Mouse (Mus musculus) embryonic facial prominence, embryonic 14.5 days (tissue): ENCODE results near the gene Krtap16-1. TPM values are rescaled to one million over a fixed set of nuclear protein-coding genes. Genes with fewer than 3 reads are reported as not detected.

Experiments used
- ATAC-seq: fragments of 200-750 bp; cut with Nextera tagmentation; 2 replicates; pipeline ENCODE4 v1.8.0; 2017; ENCODE audit warnings: low read depth, moderate number of reproducible peaks, moderate TSS enrichment
- DNase-seq: peaks from one replicate; pipeline ENCODE4 v3.0.0-alpha.2; 2015; ENCODE audit warnings: low spot score
- H3K27ac ChIP-seq: fragments of 300-500 bp; sonication (generic); replicated peaks from 2 replicates; pipeline ENCODE4 v1.5.1; 2014; ENCODE audit warnings: low read depth, mild to moderate bottlenecking, low read length, moderate library complexity
- H3K27me3 ChIP-seq: fragments of 300-500 bp; sonication (generic); replicated peaks from 2 replicates; pipeline ENCODE4 v1.6.1; 2014; ENCODE audit warnings: low read length; ENCODE audit not compliant: control insufficient read depth, insufficient read depth
- H3K36me3 ChIP-seq: fragments of 300-500 bp; sonication (generic); 2 replicates; pipeline ENCODE4 v1.6.1; 2014; ENCODE audit warnings: low read length, mixed read lengths; ENCODE audit not compliant: control insufficient read depth, insufficient read depth
- H3K4me1 ChIP-seq: fragments of 300-500 bp; sonication (generic); 2 replicates; pipeline ENCODE4 v1.6.1; 2014; ENCODE audit warnings: antibody characterized with exemption, low read length; ENCODE audit not compliant: control insufficient read depth, insufficient read depth
- H3K4me2 ChIP-seq: fragments of 300-500 bp; sonication (generic); 2 replicates; pipeline ENCODE4 v1.6.1; 2014; ENCODE audit warnings: low read depth, mild to moderate bottlenecking, low read length, moderate library complexity, mixed read lengths
- H3K4me3 ChIP-seq: fragments of 300-500 bp; sonication (generic); 2 replicates; pipeline ENCODE4 v1.5.1; 2014; ENCODE audit warnings: low read depth, mild to moderate bottlenecking, low read length
- H3K9ac ChIP-seq: fragments of 300-500 bp; sonication (generic); 2 replicates; pipeline ENCODE4 v1.6.1; 2014; ENCODE audit warnings: low read depth, mild to moderate bottlenecking, low read length, moderate library complexity, mixed read lengths
- H3K9me3 ChIP-seq: fragments of 300-500 bp; sonication (generic); 2 replicates; pipeline ENCODE4 v1.6.1; 2016; ENCODE audit warnings: low read length; ENCODE audit not compliant: control insufficient read depth
- WGBS: fragments of 180-500 bp; shearing (Covaris S2); extraction: QIAGEN DNeasy Blood & Tissue Kit; methylation state at CpG from one replicate; pipeline ENCODE4 v1.1.7; 2014; 5-methylcytosine and 5-hydroxymethylcytosine counted together
- polyA plus RNA-seq: library from polyadenylated mRNA; unstranded; fragments of >200 nt; fragmentation: Nextera tagmentation; extraction: Ambion mirVana; gene quantifications from 2 replicates; pipeline ENCODE4 v1.2.1, GENCODE M21; 2014

Gene Krtap16-1
- polyA plus RNA-seq, 1 experiment from 2014 or later: 0.26 TPM

DNA sequence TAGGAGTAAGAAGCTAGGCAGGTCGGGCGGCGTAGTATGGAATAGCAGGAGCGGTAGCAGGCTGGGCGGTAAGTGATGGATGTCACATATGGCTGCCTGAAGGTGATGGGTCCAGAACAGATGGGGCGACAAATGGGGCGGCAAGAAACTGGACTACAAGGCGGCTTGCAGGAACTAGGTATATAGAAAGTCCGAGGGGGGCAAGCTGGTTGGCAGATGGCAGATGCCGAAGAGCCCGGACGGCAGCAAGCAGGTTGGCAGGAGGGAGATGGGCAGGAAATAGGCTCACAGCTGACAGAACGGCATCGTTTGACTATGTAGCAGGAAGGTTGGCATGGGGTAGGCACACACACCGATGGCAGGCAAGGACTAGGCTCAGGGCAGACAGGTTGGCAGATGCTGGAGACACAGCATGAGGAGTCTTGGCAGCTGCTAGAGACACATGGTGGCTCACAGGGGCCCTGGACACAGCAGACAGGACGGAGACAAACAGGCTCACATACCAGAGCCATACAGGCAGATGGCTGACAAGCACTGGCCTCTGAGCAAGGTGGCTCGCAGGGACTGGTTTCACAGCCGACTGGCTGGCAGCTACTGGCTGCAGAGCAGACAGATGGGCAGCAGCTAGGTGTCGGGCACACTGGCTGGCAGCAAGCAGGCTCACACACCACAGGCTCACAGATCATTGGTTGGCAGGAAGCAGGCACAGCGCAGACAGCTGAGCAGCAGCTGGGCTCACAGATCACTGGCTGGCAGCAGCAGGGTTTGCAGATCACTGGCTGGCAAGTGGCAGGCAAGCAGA is 905 bp downstream of the Krtap16-1 start:
- H3K4me2 ChIP-seq: no peak overlapping the region
- H3K9ac ChIP-seq: no peak overlapping the region
- H3K27ac ChIP-seq: no peak overlapping the region
- H3K27me3 ChIP-seq: no peaks in the 10 kb centered on the region
- no peaks in the 10 kb centered on the region for H3K4me1 ChIP-seq
- ATAC-seq: peak; percentile 68; the same call in 1 of the 2 replicates
- 79% methylated on average over 20 of the region's 20 CpGs for WGBS
- no peak overlapping the region for H3K4me3 ChIP-seq
- H3K9me3 ChIP-seq: no peaks in the 10 kb centered on the region
- no peak for DNase-seq
- no peaks in the 10 kb centered on the region for H3K36me3 ChIP-seq

DNA sequence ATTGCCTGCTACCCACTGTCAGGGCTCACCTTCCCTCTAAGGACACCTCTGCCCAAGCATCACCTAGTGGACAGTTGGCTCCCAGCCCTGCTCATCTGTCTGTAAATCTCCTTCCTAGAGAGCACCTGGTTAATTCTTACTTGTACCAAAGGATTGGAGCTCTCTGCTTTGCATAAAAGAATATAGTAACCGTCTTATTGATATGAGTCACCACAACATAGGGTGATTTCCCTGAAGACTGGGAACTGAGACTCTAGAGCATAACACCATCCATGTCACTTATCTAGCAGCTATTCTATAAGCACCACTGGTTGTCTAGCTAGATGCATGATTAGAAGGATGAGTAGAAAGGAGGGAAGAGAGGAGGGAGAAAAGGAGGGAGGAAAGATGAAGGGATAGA is 3.0 kb downstream of the Krtap16-1 start:
- Histone ChIP-seq H3K27ac (no peak overlapping the region), H3K4me2 (no peak overlapping the region), H3K36me3 (no peaks in the 10 kb centered on the region), H3K9me3 (no peaks in the 10 kb centered on the region), H3K9ac (no peak overlapping the region), H3K27me3 (no peaks in the 10 kb centered on the region), H3K4me1 (no peaks in the 10 kb centered on the region), H3K4me3 (no peak overlapping the region)
- 83% methylated on average over 1 of the region's 1 CpGs for WGBS
- no peak for ATAC-seq
- no peak for DNase-seq

DNA sequence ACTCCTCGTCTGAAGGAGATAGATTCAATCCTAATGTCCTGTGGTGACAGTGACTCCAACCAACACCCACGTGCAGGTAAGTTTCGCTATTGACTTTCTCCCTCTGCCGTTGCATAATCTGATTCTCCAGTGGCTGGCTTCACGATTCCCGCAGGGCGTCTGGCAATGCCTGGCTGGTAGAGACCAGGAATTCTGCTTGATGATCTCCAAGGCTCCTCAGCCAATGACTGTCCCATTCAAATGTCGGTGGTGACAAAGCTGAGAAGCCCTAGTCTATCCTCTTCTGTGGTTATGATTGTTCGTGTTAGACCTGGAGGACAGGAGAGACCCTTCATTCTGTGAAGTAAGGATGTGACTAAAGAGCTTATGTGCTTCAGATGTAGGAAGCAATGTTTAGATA is 3.7 kb downstream of the Krtap16-1 start:
- no peak for ATAC-seq
- H3K4me1 ChIP-seq: no peaks in the 10 kb centered on the region
- no peaks in the 10 kb centered on the region for H3K27me3 ChIP-seq
- H3K27ac ChIP-seq: no peak overlapping the region
- H3K36me3 ChIP-seq: no peaks in the 10 kb centered on the region
- H3K4me2 ChIP-seq: no peak overlapping the region
- 89% methylated on average over 9 of the region's 9 CpGs for WGBS
- H3K9ac ChIP-seq: no peak overlapping the region
- no peak for DNase-seq
- H3K4me3 ChIP-seq: no peak overlapping the region
- no peaks in the 10 kb centered on the region for H3K9me3 ChIP-seq

DNA sequence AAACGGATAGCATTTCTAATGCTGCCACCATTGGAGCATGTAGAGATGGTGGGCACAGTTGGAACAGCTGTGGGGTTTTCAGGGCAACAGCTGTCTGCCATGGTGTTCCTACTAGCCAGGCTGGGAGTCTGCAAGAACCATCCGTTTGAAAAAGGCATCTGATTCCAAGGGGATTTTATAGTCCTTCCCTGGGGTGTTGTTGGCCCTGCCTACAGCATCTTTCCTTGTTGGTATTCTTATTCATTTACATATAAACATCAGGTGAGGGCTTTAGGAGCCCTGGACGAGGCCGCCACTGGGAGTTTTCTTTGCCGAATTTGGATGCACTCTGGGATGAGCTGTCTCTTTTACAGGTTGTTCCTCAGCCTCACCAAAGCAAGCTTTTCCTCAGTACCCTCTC is 7.4 kb downstream of the Krtap16-1 start, which contains the start of gene Krtap29-1:
Krtap29-1 (minus strand) TSS at position 101 of the 400 bp plus-strand sequence.
- H3K9me3 ChIP-seq: peaks cover 3% of the 10 kb centered on the region; the same call in 1 of the 2 replicates
- H3K27me3 ChIP-seq: no peaks in the 10 kb centered on the region
- H3K27ac ChIP-seq: no peak within 1 kb of the TSS
- ATAC-seq: no peak
- no peaks in the 10 kb centered on the region for H3K4me1 ChIP-seq
- no peak within 1 kb of the TSS for H3K9ac ChIP-seq
- no peaks in the 10 kb centered on the region for H3K36me3 ChIP-seq
- WGBS: 68% methylated on average over 5 of the region's 5 CpGs
- no peak for DNase-seq
- no peak within 1 kb of the TSS for H3K4me2 ChIP-seq
- no peak within 1 kb of the TSS for H3K4me3 ChIP-seq

DNA sequence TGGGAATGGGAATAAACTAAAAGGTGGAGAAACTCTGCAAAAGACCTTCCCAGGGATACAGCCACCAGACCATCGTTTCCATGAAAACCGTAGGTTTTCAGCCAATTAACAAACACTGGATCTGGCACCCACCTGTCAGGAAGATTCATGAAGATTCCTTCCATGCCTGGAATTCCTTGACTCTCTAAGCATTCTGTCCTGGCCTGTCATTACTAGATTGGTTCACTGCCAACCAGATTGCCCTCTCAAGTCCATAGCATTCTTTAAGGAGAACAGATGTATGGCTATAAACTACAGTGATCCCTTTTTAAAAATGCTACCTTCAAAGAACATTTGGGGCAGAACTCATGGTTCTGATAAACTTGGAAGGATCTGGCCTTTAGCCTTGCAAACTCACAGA is 20.4 kb downstream of the Krtap16-1 start:
- peak; percentile 13 for DNase-seq
- no peak overlapping the region for H3K4me3 ChIP-seq
- H3K36me3 ChIP-seq: no peaks in the 10 kb centered on the region
- H3K9ac ChIP-seq: no peak overlapping the region
- no peak overlapping the region for H3K4me2 ChIP-seq
- H3K9me3 ChIP-seq: no peaks in the 10 kb centered on the region
- no peak for ATAC-seq
- H3K27me3 ChIP-seq: no peaks in the 10 kb centered on the region
- H3K4me1 ChIP-seq: no peaks in the 10 kb centered on the region
- no peak overlapping the region for H3K27ac ChIP-seq
- WGBS: 71% methylated on average over 2 of the region's 2 CpGs

DNA sequence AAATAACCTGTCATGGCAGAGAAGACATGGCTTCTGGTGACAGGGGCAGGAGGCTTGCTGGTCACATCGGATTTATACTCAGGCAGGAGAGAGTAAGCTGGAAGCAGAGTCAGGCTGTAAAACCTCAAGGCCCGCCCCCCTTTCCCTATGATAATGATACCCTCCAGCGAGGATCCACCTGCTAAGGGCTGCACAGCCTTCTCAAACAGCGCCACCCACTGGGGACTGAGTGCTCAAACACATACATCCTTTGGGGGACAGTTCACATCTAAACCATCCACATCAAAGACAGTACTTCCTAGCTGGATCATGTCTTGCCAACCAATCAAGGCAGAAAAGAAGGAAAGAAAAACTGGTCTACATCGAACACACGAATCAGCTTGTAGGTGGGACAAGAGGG is 22.2 kb downstream of the Krtap16-1 start:
- H3K4me2 ChIP-seq: no peak overlapping the region
- no peak overlapping the region for H3K9ac ChIP-seq
- no peak overlapping the region for H3K27ac ChIP-seq
- ATAC-seq (no peak), DNase-seq (no peak)
- no peak overlapping the region for H3K4me3 ChIP-seq
- H3K27me3 ChIP-seq: no peaks in the 10 kb centered on the region
- WGBS: 52% methylated on average over 6 of the region's 6 CpGs
- H3K9me3 ChIP-seq: no peaks in the 10 kb centered on the region
- no peaks in the 10 kb centered on the region for H3K4me1 ChIP-seq
- H3K36me3 ChIP-seq: no peaks in the 10 kb centered on the region

DNA sequence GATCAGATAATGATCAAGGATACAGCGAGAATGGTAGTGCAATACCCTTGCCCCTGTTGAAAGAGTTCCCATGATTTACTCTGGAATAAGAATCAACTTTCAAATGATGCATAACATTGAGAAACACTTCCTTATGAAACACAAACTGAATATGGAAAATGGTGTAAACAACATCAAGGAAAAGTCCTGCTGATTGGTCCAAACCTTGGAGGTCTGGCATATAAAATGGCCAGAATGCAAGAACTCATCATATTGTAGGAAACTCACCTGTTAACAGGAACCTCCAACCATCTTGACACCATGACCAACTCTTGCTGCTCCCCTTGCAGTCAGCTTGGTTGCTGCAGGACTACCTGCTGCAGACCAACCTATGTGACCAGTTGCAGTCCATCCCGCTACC is 38.2 kb downstream of the Krtap16-1 start, which contains the start of gene Krtap9-5:
Krtap9-5 (plus strand) TSS at position 301 of the 400 bp plus-strand sequence.
- ATAC-seq (no peak), DNase-seq (no peak)
- H3K27ac ChIP-seq: no peak within 1 kb of the TSS
- 88% methylated on average over 2 of the region's 2 CpGs for WGBS
- H3K36me3 ChIP-seq: no peaks in the 10 kb centered on the region
- no peaks in the 10 kb centered on the region for H3K27me3 ChIP-seq
- H3K9me3 ChIP-seq: no peaks in the 10 kb centered on the region
- no peaks in the 10 kb centered on the region for H3K4me1 ChIP-seq
- no peak within 1 kb of the TSS for H3K9ac ChIP-seq
- no peak within 1 kb of the TSS for H3K4me2 ChIP-seq
- no peak within 1 kb of the TSS for H3K4me3 ChIP-seq

DNA sequence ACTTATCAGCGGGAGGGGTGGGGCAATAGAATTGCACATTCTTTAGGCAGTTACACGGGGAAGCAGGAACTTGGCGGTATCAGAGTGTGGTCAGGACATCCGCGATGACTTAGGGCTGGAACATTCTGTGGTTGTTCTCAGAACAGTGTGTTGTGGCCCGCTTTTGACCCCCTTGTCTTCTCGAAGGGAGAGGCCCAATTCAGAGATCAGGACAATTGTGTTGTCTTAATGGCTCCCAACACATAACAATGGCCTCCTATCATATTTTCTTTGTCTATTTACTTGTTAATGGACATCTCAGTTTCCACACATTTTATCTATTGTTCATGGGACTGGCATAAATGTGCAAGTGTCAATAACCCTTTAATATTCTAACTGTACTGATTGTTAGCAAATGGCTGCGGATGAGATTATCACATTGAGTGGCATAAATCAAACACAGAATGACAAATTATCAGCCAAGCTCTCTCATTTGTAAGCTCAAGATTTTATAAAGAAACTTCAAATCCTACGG is 48.6 kb downstream of the Krtap16-1 start:
- Histone ChIP-seq H3K36me3 (no peaks in the 10 kb centered on the region), H3K4me2 (no peak overlapping the region), H3K4me3 (no peak overlapping the region), H3K9ac (no peak overlapping the region), H3K27me3 (no peaks in the 10 kb centered on the region), H3K9me3 (no peaks in the 10 kb centered on the region), H3K4me1 (no peaks in the 10 kb centered on the region), H3K27ac (no peak overlapping the region)
- WGBS: 80% methylated on average over 9 of the region's 9 CpGs
- ATAC-seq: no peak
- DNase-seq: no peak

DNA sequence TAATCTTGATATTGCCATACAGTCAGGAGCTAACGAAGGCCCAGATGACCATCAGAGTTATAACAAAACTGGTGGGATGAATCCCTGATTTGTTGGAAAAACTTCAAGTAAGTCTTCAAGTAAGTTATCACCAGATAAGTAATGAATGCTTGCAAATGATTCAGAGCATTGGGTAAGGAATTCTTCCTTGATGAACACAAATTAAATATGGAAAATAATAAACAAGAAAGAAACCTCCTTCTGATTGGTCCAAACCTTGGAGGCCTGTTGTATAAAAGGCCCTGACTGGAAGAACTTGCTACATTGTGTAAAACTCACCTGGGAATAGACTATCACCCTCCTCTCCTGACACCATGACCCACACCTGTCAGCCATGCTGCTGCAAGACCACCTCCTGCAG is 50.4 kb downstream of the Krtap16-1 start, which contains the start of gene Krtap31-2:
Krtap31-2 (plus strand) TSS at position 301 of the 400 bp plus-strand sequence.
- Histone ChIP-seq H3K36me3 (no peaks in the 10 kb centered on the region), H3K4me3 (no peak within 1 kb of the TSS), H3K9ac (no peak within 1 kb of the TSS), H3K27me3 (no peaks in the 10 kb centered on the region), H3K4me2 (no peak within 1 kb of the TSS), H3K4me1 (no peaks in the 10 kb centered on the region), H3K9me3 (no peaks in the 10 kb centered on the region), H3K27ac (no peak within 1 kb of the TSS)
- ATAC-seq (no peak), DNase-seq (no peak)
- WGBS: 88% methylated on average over 1 of the region's 1 CpGs
